Mouse (Mus musculus) urinary bladder, postnatal 4 days (tissue): ENCODE results near the gene 0610037L13Rik.

Source experiments
- DNase-seq, 2 experiments: peaks; one replicate each; pipeline ENCODE4 v3.0.0; 2021 to 2022; ENCODE audit warnings: low spot score in 2 of 2

0610037L13Rik gene

GRCm38 (mm10) chr4:107920336-107920735 is 30.7 kb downstream of the 0610037L13Rik start:
- no peak for DNase-seq

GRCm38 (mm10) chr4:107921152-107921695 is 31.6 kb downstream of the 0610037L13Rik start:
- no peak for DNase-seq

- DNase-seq: no peak
These were observed 32.3 kb downstream of the 0610037L13Rik start for GRCm38 (mm10) chr4:107921952-107922351.

GRCm38 (mm10) chr4:107923145-107923802 is 33.7 kb downstream of the 0610037L13Rik start, which contains the start of gene Cpt2:
Gene Cpt2 (minus strand): TSS chr4:107923610.
- peak; percentile 95 to 96 for DNase-seq

GRCm38 (mm10) chr4:107923803-107924194 is 34.2 kb downstream of the 0610037L13Rik start:
- no peak for DNase-seq

- no peak for DNase-seq
These were observed 38.7 kb downstream of the 0610037L13Rik start for GRCm38 (mm10) chr4:107928269-107928668.

- DNase-seq: no peak
These were observed 39.1 kb downstream of the 0610037L13Rik start for GRCm38 (mm10) chr4:107928726-107929125.

- DNase-seq: no peak
These were observed 41.8 kb downstream of the 0610037L13Rik start for GRCm38 (mm10) chr4:107931453-107931852.

- DNase-seq: no peak
These were observed 43.6 kb downstream of the 0610037L13Rik start for GRCm38 (mm10) chr4:107933239-107933638.

GRCm38 (mm10) chr4:107935254-107935653 is 45.6 kb downstream of the 0610037L13Rik start:
- no peak for DNase-seq

GRCm38 (mm10) chr4:107937338-107937737 is 47.7 kb downstream of the 0610037L13Rik start:
- DNase-seq: peak; percentile 68 to 84

- DNase-seq: no peak
These were observed 48.5 kb downstream of the 0610037L13Rik start for GRCm38 (mm10) chr4:107938124-107938523.

- peak in 1 of 2 experiments; percentile 57 for DNase-seq
These were observed 53.1 kb downstream of the 0610037L13Rik start for GRCm38 (mm10) chr4:107942741-107943140.

GRCm38 (mm10) chr4:107944141-107944540 is 54.5 kb downstream of the 0610037L13Rik start:
- DNase-seq: no peak
